Mouse (Mus musculus) regulatory T cell (primary cell): Measurements from ENCODE around the gene Muc2.

Experiments used
- in situ Hi-C: fragments of 300-600 bp; cut with MboI, MseI; formaldehyde crosslinking; loops from one replicate; pipeline ENCODE4 v1.15.1; 2025; ENCODE audit warnings: high pct_unique_total_duplicates

Gene Muc2

DNA sequence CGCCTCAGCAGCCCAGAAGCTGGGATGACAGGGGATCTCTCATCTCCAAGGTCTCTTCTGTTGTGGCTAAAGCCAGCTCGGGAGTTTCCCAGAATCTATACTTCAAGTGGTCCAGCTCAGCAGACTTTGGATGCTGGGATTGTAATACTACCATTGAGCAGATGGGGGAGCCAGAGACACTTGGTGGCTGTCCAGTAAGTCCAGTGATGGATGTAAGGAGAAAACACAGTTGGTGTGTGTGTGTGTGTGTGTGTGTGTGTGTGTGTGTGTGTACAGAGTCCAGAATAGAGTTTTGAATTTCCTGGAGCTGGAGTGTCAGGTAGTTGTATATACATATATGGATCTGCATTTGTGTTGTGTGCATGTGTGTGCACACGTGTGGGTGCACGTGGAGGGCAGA, 65.7 kb downstream of the Muc2 start:
- in situ Hi-C loops = loop anchor here (5.0 kb wide), 1 partner anchor 166 kb away; no protein-coding TSS in a partner anchor

DNA sequence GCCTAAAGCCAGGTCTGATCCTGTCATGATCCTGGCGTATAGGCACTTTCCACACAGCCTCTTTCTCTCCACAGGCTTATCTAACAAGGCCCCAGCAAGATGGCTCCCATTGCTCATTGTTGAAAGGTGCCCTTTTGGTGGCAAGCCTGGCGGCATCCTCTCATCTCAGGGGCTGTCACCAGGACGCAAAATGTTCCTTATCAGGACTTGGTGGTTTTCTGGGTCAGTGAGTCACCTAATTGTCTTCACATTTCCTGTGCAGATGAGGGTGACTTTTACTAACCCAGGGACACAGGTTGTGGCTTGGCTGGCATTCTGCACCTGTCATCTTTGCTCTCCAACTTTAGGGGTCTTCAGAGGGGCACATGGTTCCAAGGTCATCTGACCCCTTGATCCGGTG, 68.2 kb downstream of the Muc2 start:
- in situ Hi-C loops = loop anchor here (5.0 kb wide), 1 partner anchor 164 kb away; no protein-coding TSS in a partner anchor

GRCm38 (mm10) chr7:141770521-141770920, 80.4 kb downstream of the Muc2 start:
- in situ Hi-C loops = no loop called here

DNA sequence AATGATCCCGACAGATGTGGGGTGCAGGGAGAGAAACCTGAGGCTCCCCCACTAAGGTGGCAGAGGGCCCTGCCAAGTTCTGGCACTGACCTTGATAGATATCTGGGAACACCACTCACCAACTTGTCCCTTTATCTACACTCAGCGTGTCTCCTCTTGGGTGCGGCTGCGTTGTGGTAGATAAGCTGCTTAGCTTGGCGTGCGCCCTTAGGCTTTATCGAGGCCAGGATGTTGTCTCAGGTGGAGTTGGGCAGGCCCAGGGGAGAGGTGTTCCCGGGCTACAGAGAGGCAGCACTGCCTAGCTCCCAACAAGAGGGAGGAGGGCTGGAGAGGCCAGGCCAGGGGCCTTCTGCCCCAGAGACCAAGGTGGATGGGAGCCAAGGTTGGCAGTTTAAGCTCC, 80.8 kb downstream of the Muc2 start:
- in situ Hi-C loops = no loop called here

- in situ Hi-C loops = no loop called here
Measured at GRCm38 (mm10) chr7:141772058-141772557, 82.0 kb downstream of the Muc2 start.

DNA sequence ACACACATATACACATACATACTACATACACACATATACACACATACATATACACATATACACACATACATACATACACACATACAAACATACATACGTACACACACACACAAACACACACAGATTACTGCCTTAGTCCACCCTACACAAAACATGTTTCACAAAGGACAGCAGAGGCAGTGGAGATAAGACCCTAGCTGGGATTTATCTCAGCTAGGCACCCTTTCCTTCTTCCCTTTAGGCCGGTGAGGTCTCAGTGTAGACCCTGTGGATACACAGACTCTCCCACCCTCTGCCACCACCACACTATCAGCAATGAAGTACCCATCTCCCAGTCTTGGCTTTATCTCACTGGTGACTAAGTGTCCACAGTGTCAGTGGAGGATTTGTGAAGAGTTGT, 84.7 kb downstream of the Muc2 start:
- in situ Hi-C loops = loop anchor here (25.0 kb wide), 1 partner anchor 1162 kb away; the partner anchor contains the start of gene Th

DNA sequence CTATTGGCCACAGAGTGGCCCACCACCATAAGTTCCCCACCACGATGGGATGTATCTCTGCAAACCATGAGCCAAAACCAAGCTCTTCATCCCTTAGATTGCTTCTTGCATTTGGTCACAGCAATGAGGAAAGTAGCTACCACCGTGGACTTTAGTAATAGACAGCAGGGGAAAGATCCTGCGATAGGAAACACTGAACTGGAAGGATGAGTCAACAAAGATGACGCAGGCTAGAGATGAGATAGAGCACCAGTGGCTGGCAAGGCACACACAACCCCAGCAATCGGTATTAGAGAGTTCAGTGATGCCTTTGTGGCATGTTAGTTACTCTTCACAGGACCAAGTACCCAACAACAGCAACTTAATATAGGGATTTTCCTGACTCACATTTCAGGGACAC, 86.1 kb downstream of the Muc2 start:
- in situ Hi-C loops = loop anchor here (25.0 kb wide), 1 partner anchor 1161 kb away; the partner anchor contains the start of gene Th

DNA sequence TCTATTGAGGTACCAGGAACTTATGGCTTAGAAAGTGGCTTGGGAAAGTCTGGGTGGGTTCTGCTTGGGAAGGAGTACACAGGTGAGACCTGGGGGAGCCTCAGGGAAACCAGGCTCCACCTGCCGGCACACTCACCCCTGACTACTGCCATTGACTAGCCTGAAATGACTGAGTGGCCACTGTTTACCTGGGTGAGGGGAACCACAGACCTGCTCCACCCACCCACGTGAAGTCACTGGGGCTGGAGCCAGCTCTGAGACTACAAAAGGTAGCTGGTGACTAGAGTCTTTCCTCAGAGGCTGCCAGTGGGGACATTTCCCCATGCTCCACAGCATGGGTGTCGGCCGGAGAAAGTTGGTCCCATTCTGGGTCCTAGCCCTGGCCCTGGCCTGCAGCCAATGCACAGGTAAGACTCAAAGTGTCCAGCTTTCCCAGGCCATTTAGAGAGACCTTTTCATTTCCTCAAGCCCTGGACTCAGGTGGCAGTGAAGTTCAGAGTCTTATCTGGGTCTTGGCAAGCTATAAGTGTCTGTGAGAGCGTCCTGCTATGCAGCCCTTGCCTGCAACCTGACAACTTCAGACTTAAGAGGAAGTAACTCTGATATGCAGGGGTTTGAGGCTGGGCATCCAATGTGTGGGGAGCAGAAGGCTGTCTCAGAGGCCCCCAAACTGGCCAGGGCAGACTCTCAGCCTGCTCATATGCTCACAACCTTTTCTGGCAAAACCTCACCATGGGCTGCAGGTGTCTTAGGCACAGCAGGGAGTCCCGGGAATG, 98.7 kb downstream of the Muc2 start, which contains the start of gene Muc5ac:
Gene Muc5ac, plus strand, starts transcription at position 296 of the 776 bp plus-strand sequence.
- in situ Hi-C loops = loop anchor here (25.0 kb wide), 1 partner anchor 1148 kb away; the partner anchor contains the start of gene Th

DNA sequence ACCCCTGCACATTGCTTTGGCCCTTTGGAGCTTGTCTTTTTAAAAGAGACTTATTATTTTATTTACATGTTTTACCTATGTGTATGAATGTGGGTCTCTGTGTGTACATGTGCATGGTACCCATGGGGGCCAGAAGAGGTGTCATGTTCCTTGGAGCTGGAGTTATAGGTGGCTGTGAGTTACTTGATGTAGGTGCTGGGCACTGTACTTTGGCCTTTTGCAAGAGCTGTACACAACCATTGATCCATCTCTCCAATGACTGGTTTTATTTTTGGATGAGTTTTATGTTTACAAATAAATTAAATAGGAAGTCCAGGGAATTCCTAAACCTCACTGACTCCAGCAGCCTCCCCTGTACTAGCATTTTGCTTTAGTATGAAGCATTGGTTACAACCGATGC, 104.1 kb downstream of the Muc2 start:
- in situ Hi-C loops = loop anchor here (25.0 kb wide), 1 partner anchor 1143 kb away; the partner anchor contains the start of gene Th

GRCm38 (mm10) chr7:141803206-141803605, 113.1 kb downstream of the Muc2 start:
- in situ Hi-C loops = loop anchor here (10.0 kb wide), 1 partner anchor 1972 kb away; no protein-coding TSS in a partner anchor
